Mouse (Mus musculus) right cerebral cortex, postnatal 10 days (tissue): ENCODE results near the gene Syt16.

Experiments used
- DNase-seq, 2 experiments: peaks; one replicate each; pipeline ENCODE4 v3.0.0; 2021; ENCODE audit warnings: low spot score in 2 of 2

Gene Syt16

DNA sequence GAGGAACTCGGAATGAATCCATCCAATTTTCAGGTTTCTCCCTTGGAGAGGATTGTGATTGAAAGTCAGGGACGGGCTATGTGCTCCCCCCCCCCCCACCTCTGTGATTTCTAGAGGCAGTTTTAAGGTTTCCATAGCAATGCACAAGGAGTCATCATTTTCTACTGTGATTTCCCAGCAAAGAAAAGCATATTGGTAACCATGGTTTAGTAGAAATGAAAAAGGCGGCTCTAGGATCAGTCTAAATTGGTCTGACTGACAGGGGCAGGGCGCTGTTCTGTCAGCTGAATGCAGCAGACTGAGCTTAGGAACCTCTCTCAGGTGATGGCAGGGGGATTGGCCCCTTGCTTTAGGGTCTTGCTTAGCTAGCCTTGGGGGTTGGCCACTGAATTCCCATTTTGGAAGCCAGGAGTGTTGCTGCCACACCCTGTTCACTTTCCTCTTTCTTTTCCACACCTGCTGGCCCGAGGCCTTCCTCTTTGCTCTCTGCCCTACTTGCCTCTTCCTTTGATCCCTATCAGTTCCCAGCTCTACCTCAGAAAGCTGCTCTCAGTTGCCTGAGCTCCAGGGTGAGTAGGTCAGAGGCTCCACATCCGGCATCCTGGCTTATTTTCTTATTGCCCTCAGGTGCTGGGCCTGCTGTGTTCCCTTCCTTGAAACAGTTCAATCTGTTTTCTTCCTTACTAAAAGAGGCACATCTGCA, 108.5 kb downstream of the Syt16 start:
- DNase-seq: peak in 1 of 2 experiments; percentile 53

DNA sequence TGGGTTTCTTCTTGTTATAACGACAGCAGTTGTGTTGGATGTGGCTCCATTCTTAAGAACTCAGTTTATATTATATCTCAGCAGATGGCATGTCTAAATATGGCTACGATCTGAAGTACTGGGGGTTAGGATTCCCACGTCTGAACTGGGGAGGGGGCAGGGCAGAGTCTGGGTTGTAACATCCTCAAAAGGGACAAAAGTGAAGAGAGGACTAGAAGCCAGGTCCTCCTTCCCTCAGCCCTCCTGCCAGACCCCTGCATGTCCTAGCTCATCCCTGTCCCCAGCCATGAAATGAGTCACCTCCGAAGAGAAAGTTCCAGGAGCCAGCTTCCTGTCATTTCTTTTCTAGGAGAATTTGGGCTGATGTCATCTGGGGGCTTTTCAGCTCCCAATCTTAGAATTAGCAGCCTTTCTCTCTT, 111.2 kb downstream of the Syt16 start:
- DNase-seq: peak; percentile 63 to 74

DNA sequence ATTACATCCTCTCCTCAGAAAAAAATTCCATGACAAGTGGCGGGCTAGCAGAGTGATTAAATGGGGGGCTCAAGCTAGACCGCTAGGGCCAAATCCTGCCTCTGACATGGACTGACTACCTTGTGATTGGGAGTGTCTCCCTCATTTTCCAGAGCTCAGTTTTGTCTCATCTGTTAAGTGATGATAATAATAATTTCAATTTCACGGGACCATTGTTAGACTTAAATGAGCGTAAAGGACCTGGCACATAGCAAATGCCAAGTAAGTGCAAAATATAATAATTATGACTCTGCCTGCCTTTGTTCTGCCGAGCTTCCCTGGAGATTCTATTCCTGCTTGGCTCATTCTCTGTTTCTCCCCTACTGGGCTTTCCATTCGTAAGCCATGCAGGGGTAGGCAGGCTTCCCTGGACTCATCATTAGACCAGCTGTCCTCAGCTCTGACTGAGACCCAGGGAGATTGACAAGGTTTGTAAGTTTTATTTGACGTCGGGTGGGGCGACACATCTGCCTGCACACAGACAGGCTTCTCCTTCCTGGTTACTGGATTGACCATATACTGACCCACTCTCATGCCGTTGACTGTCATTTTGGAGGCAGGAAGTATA, 112.1 kb downstream of the Syt16 start:
- DNase-seq: no peak

DNA sequence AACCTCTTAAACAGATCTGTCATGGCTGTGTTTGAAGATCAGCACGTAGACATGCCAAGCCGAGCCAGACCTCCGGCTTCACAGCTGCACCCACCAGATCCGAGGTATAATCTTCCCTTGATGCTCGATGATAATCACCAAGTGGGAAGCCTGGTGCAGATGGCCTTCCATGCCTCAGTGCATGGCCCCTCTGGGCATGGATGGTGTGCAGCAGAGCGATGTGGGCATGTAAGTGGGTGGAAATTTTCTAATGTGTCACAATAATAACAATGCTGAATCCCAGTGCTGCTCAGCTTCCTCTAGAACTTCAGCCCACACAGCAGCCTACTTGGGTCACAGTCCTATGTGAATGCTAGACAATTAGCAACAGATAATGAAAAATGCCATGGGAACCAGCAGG, 119.4 kb downstream of the Syt16 start:
- DNase-seq: no peak

DNA sequence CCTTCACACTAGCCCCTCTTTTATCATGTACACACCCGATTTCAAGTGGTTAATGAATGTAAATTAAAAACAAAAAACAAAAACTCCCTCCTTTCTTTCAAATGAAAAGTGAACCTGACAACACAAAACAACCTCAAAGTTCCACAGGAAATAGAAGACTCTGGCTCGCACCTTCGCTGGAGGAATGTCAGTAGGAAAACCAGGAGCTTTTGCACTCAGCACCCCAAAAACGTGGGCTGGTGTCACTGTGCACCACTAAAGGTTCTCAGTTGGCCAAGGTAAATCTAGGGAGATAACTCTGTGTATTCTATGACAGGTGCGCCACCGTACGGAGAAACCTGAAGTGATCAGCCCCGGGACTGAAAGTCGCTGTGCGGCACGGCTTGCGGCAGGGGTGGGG, 128.3 kb downstream of the Syt16 start:
- no peak for DNase-seq

GRCm38 (mm10) chr12:74128229-74128628, 130.8 kb downstream of the Syt16 start:
- no peak for DNase-seq

DNA sequence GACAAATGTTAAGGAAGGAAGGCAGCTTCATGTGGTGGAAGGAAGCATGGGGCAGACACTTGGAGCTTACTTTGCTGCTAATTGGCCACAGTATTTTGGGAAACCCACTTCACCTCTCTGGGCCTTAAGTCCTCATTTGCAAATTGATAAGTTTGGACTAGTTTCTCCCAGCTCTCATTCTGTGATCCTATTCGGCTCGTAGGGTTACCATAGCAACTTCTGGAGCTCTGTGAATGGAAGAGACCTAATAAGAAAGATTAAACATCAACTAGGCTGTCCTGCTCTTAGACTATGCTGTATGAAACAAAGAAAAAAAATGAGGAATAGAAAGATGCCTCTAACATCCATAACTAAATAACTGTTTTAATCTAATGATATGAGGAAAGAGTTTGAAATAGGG, 134.3 kb downstream of the Syt16 start:
- no peak for DNase-seq

DNA sequence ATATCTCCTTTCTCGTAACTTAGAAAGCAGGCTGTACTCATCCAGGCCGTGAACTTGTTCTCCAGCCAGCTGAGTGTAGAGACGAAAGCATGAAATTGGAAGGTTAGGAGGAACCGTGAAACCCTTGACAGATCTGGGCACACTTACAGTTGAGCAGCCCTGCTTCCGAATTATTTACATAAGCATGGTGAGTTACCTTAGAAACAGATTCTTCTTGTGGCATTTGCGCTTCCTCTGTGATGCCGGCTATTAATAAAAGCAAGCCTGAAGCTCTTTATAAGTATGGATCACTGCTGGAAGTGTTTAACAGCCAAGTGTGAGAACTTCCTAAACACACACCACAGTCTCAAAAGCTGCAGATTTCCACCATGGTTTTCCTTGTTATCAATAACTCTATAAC, 144.7 kb downstream of the Syt16 start:
- peak in 1 of 2 experiments; percentile 58 for DNase-seq

GRCm38 (mm10) chr12:74144385-74144784, 146.9 kb downstream of the Syt16 start:
- DNase-seq: no peak

- DNase-seq: no peak
Observed at GRCm38 (mm10) chr12:74160791-74161190, 163.3 kb downstream of the Syt16 start.

DNA sequence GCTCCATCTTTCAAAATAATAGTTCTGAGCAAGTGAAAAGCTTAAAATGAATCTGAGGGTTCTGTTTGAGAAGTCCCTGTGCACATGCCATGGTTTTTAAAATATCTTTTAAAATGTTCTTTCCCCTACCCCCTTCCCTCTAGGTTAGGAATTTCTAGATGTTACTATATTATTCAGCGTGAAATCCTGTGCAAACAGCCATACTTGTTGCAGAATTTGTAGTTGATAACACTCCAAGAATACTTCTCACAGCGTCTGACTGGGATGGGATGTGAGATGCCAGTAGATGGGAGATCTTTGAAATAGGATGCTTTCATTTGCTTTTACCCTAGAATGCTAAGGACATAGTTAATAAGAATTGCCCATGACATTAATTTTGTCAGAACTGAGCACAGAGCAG, 165.6 kb downstream of the Syt16 start:
- no peak for DNase-seq

GRCm38 (mm10) chr12:74171257-74171656, 173.8 kb downstream of the Syt16 start:
- no peak for DNase-seq

- DNase-seq: peak in 1 of 2 experiments; percentile 58
Observed at GRCm38 (mm10) chr12:74173902-74174301, 176.4 kb downstream of the Syt16 start.

DNA sequence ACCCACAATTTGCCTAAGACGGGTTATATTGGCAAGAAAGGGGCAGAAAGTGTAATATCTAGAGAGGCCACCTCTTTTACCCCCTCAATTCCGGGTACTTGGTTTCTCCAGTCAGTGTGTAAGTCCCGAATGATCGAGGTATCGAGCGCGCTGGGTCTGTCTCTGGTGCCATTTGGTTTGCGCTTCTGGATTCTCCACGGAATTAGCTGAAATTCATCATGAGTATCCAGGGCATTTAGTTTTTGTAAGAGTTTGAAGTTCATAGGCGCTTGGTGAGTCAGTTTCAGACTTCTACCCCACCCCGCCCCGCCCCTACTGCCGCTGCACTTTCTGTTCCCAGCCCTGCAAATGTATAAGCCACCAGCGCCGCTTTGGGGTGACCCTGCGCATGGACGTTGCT, 187.1 kb downstream of the Syt16 start:
- no peak for DNase-seq

- peak in 1 of 2 experiments; percentile 64 for DNase-seq
Observed at GRCm38 (mm10) chr12:74188243-74188785, 190.9 kb downstream of the Syt16 start.

- DNase-seq: peak; percentile 66 to 77
Observed at GRCm38 (mm10) chr12:74188815-74189214, 191.4 kb downstream of the Syt16 start.

DNA sequence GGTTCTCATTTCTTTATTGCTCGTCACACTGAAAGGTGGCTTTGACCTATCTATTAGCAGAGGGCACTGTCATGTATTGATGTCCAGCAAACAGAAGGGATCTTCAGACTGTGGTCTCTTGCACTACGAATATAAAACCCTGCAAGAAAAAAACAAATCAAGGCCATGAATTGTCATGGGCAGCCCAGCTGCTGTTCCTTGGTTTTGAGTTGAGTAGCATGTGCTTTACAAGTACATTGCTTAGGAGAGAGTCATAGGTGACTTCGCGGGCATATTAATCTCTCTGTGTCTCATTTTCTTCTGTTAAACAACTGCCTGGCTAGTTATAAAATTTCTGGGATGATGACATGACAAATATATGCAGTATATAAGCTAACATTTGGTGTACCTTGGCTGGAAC, 192.4 kb downstream of the Syt16 start:
- DNase-seq: no peak

- DNase-seq: no peak
Observed at GRCm38 (mm10) chr12:74190297-74190696, 192.8 kb downstream of the Syt16 start.

- DNase-seq: no peak
Observed at GRCm38 (mm10) chr12:74192552-74192951, 195.1 kb downstream of the Syt16 start.

DNA sequence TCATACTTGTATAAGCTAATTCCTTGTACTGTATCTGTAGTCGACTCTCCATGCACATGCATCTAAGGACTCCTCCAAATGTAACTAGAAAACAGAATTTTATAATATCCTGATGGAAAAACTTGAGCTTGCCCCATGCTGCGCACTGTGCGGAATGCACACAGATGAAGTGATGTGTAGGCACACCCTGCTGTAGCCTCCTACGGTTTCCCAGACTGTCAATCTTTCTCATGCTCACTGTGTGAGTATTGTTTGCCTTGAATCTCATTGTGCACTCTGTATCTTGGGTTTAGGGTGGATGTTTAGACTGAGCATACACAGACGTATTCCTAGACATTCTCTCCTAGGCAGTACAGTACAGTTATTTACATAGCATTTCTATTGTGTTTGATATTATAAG, 203.9 kb downstream of the Syt16 start:
- DNase-seq: no peak

- no peak for DNase-seq
Observed at GRCm38 (mm10) chr12:74202431-74203042, 205.1 kb downstream of the Syt16 start.

GRCm38 (mm10) chr12:74212156-74212555, 214.7 kb downstream of the Syt16 start:
- DNase-seq: no peak
